Mouse (Mus musculus) frontal cortex, adult 2 months (tissue): Measurements from ENCODE around the gene Slc17a9. TPM values are rescaled to one million over a fixed set of nuclear protein-coding genes. Genes with fewer than 3 reads are reported as not detected.
A peak's percentile ranks its signal among the peaks of the same experiment; 100 is the strongest.

Experiments
- DNase-seq, 2 experiments: peaks; one replicate each; pipeline ENCODE4 v3.0.0; 2022; ENCODE audit warnings: low spot score in 1 of 2; ENCODE audit errors: extremely low spot score in 1 of 2
- polyA plus RNA-seq: library from polyadenylated mRNA; depleted of rRNA; stranded (reverse); fragments of >200 nt; gene quantifications from 2 replicates; pipeline ENCODE4 v1.2.3, GENCODE M21; 2012

Gene Slc17a9
- polyA plus RNA-seq, 1 experiment: 1.00 TPM

GRCm38 (mm10) chr2:180746569-180747192 lies 21.6 kb downstream of the Slc17a9 start:
- DNase-seq: no peak

- DNase-seq: no peak
Measured at GRCm38 (mm10) chr2:180748904-180749303, 23.8 kb downstream of the Slc17a9 start.

DNA sequence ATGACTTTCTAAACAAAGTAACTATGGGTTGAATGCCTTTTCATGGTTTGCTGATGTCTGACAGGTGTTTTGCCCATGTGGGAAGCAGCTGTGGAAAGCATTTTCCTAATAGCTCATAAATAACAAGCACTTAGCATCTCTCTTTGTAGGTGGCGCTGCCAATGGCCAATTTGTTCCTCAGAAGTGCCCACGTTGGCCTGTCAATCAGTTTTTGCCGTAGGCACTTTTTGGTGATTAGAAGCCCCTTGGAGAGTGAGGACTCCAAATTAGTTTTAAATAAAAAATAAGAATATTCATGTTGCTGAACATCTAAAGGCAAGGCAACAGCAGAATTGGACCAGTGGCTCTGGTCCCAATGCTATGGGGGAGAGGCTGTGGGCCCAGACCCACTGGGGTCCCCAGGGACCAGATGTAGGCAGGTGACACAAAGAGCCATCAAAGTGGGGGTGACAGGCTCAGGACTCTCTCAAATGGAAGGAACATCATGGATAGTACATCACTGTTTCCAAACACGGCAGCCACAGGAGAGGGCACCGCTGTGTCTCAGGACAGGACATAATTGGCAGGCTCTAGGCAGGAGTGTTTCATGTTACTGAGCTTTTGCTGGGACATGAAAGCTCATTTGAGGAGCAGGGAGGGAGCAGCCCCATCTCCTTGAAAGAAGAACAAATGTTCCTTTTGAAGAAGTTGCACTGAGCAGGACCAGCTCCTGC lies 30.1 kb downstream of the Slc17a9 start:
- DNase-seq: no peak

DNA sequence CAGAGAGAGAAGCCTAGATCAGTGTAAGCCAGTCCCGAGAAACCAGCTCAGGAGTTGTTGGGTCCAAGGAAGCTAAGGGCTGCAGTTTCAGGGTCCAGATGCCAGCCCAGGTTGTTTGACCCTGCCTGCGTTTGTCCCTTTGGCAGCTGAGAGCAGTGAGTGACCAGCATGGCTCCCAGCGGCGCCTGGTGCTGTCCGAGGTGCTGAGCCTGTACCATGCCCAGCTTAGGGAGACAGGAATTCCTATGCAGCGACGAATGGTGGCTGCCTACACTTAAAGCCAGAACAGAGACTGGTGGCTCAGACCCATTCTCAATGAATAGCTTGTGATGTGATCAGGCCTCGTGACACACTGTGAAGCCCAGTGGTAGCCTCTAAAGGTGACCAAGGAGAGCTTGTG lies 30.8 kb downstream of the Slc17a9 start:
- no peak for DNase-seq

- no peak for DNase-seq
Measured at GRCm38 (mm10) chr2:180756786-180757185, 31.7 kb downstream of the Slc17a9 start.

GRCm38 (mm10) chr2:180758513-180759263 lies 33.6 kb downstream of the Slc17a9 start:
- no peak for DNase-seq

GRCm38 (mm10) chr2:180764986-180765385 lies 39.9 kb downstream of the Slc17a9 start:
- DNase-seq: no peak

GRCm38 (mm10) chr2:180765713-180766112 lies 40.6 kb downstream of the Slc17a9 start:
- no peak for DNase-seq

DNA sequence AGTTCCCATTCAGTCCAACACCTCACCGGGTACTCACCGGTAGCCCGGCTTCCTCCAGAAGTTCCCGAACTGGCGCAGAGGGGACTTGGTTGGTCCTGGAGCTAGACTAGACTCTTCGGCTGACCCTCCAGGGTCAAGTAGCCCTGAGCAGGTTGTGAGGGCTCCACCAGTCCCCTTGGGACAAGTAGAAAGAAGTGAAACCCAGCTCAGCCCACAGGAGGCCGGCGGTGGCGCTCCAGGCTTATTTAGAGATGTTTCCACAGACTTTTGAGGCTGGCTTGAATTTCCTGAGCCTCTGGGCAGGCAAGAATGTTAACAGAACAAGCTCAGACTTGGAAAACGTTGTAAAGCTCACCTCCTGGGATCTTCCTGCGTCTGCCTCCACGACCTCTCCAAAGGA lies 50.2 kb downstream of the Slc17a9 start:
- no peak for DNase-seq

DNA sequence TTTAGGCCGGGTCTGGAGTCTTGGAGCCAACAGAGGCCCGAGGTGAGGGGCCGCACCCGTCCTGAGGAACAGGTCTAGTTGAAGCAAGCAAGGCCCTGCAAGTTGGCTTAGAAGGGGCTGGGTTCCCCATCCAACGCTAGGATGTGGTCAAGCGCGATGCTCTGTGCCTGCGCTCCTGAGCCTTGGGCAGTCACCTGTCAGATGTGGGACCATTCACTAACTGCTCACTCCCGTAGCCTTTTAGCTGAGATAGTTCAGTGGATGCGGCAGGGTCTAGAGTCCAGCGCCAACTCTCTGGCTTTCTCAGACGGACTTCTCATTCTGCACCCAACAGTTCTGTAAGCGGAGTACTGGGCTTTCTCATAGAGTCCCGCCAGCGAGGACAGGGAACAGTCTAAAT lies 50.6 kb downstream of the Slc17a9 start:
- no peak for DNase-seq

DNA sequence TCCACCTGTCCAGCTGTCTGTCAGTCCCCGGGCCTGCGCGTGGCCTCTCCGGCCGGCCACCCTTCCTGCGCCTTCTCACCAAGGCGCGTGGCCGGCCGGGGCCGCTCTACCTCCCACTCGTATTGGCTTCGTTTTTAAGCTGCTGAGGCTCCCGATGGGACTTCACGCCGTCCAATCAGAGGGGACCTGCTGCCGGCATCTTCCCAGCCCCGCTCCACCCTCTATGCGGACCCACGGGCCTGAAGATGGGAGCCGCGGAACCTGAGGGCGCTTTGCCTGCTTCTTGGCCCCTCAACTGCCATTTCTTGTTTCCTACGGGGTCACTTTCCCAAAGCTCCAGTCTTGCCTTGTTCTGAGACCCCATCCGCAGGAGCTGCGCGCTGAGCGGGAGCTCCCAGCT lies 51.7 kb downstream of the Slc17a9 start, which contains the start of gene Bhlhe23:
TSS of gene Bhlhe23 (minus strand) at position 108 of the 400 bp plus-strand sequence.
- no peak for DNase-seq

GRCm38 (mm10) chr2:180779226-180780104 lies 54.4 kb downstream of the Slc17a9 start:
- DNase-seq: peak in 1 of 2 experiments; percentile 79

GRCm38 (mm10) chr2:180780282-180780681 lies 55.2 kb downstream of the Slc17a9 start:
- no peak for DNase-seq

- peak in 1 of 2 experiments; percentile 76 for DNase-seq
Measured at GRCm38 (mm10) chr2:180786732-180787131, 61.7 kb downstream of the Slc17a9 start.

- no peak for DNase-seq
Measured at GRCm38 (mm10) chr2:180787566-180788232, 62.6 kb downstream of the Slc17a9 start.

- no peak for DNase-seq
Measured at GRCm38 (mm10) chr2:180788386-180788785, 63.3 kb downstream of the Slc17a9 start.

- no peak for DNase-seq
Measured at GRCm38 (mm10) chr2:180788843-180789242, 63.8 kb downstream of the Slc17a9 start.

DNA sequence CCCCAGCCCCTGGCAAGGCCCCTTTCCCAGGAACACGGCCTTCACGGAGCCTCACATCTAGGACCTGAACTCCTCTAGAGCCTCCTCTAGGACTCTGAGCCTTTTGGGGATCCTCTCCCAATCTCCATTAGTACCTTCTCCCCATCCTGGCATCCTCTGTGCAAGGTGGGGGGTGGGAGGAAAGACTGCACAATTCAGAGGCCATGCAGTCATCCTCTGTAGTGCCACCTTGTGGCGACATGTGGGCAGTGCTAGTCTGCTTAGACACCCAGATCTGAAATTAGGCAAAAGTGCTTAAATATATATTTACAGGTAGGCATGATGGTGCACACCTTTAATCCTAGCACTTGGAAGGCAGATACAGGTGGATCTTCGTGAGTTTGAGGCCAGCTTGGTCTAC lies 66.6 kb downstream of the Slc17a9 start:
- peak in 1 of 2 experiments; percentile 81 for DNase-seq
